Mouse (Mus musculus): ENCODE results near the gene Timm8a2. TPM values are rescaled to one million over a fixed set of nuclear protein-coding genes. Genes with fewer than 3 reads are reported as not detected.

The Timm8a2 gene
- total and polyA plus RNA-seq, 3 experiments = not detected

DNA sequence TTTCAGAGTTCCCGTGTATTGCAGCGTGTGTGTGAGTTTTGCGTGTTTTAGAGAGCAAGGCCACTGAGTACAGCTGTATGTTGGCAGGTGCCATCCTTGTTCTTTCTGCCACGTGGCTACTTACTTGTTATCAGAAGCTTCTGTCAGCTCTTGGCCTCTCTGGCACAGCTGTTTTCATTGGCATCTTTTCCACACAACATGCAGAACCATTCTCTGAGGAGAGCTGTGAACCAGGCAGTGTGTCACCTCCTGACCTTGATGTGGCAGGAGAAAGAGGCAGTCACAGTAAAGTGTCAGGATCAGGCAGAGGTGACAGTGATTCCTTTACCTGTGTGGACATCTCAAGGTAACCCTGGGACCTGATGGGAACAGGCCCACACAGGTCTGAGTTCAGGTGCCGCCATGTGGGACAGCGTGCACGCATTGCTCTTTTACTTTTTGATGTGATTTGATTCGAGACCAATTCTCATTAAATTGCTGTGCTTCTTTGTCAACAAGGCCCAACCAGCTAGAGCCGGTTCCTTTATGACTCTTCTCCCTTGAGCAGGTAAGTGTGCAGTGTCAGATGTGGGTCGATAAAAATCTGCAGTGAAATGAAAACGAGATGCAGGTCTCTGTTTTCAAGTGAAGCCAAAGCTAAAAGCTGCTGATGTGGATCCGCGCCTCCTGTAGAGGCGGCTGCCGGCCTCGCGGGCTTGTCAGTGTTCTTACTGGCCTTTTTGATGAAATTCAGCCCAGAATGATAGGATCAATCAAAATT lies 33.9 kb upstream of the Timm8a2 start:
- Histone ChIP-seq H3K36me3 (replicated peaks in 1 of 2; ENCODE audit: control insufficient read depth in 1 of 2, insufficient read depth in 1 of 2, low read length in 1 of 2) (peaks cover 5 to 68% of the 10 kb centered on the region in 2 experiments), H3K4me3 (replicated peaks in 1 of 3; ENCODE audit: low read depth in 2 of 3, low read length in 2 of 3, poor library complexity in 1 of 3) (no peak overlapping the region), H3K27me3 (replicated peaks) (no peaks in the 10 kb centered on the region), H3K9me3 (replicated peaks; ENCODE audit: low read length) (no peaks in the 10 kb centered on the region), H3K4me2 (ENCODE audit: insufficient read depth, low read depth, poor library complexity, severe bottlenecking) (no peak overlapping the region), H3K27ac (ENCODE audit: insufficient read depth, low read depth) (no peak overlapping the region), H3K9ac (ENCODE audit: insufficient read depth, low read depth) (no peak overlapping the region), H3K4me1 (ENCODE audit: control insufficient read depth in 1 of 2, insufficient read depth in 2 of 2) (peaks cover 8 to 60% of the 10 kb centered on the region in 2 experiments), H3K79me2 (replicated peaks; ENCODE audit: control insufficient read depth, extremely low read depth, insufficient read depth, poor library complexity, severe bottlenecking) (no peaks in the 10 kb centered on the region)
- no peak for DNase-seq (ENCODE audit: extremely low read depth)
- in situ Hi-C loops (cut with MboI; ENCODE audit: low pct_ligation_motif_present, low pct_unique_long_range_greater_than_20kb, low sequenced_read_pairs) (no loop called here), dilution Hi-C loops (cut with MboI; ENCODE audit: extremely low pct_ligation_motif_present, extremely low pct_unique_long_range_greater_than_20kb, low sequenced_read_pairs) (no loop called here)
- TF ChIP-seq NRF1 (IDR thresholded peaks at IDR 0.05; ENCODE audit: low read depth, low read length) (no peak), MEF2A (IDR thresholded peaks at IDR 0.05; ENCODE audit: borderline replicate concordance, low read depth, low read length) (no peak), CTCF (conservative IDR thresholded peaks at IDR 0.05 in 1 of 2, IDR thresholded peaks at IDR 0.05 in 1 of 2; ENCODE audit: low read depth in 2 of 2, low read length in 2 of 2) (no peak), CHD2 (IDR thresholded peaks at IDR 0.05; ENCODE audit: low read length) (no peak), EP300 (IDR thresholded peaks at IDR 0.05; ENCODE audit: low read length) (no peak), JUN (IDR thresholded peaks at IDR 0.05; ENCODE audit: insufficient read depth, low read depth, low read length) (no peak), ZMIZ1 (IDR thresholded peaks at IDR 0.05; ENCODE audit: low read depth, low read length) (no peak), KAT2A (IDR thresholded peaks at IDR 0.05; ENCODE audit: insufficient replicate concordance, low read length) (no peak), MAFK (IDR thresholded peaks at IDR 0.05; ENCODE audit: insufficient replicate concordance, low read length) (no peak), NELFE (IDR thresholded peaks at IDR 0.05; ENCODE audit: low read depth, low read length) (no peak), SIN3A (IDR thresholded peaks at IDR 0.05; ENCODE audit: low read length) (no peak), ZKSCAN1 (IDR thresholded peaks at IDR 0.05; ENCODE audit: borderline replicate concordance, low read depth, low read length) (no peak), PAX5 (IDR thresholded peaks at IDR 0.05; ENCODE audit: low read length) (no peak), CHD1 (IDR thresholded peaks at IDR 0.05; ENCODE audit: low read depth, low read length) (no peak), BHLHE40 (IDR thresholded peaks at IDR 0.05; ENCODE audit: low read depth, low read length) (no peak), GABPA (IDR thresholded peaks at IDR 0.05; ENCODE audit: insufficient replicate concordance, low read depth, low read length) (no peak), USF2 (conservative IDR thresholded peaks at IDR 0.05; ENCODE audit: low read depth, low read length) (no peak), MAX (IDR thresholded peaks at IDR 0.05; ENCODE audit: low read length) (no peak), POLR2AphosphoS2 (IDR thresholded peaks at IDR 0.05; ENCODE audit: low read depth, low read length) (no peak), MYC (IDR thresholded peaks at IDR 0.05; ENCODE audit: low read depth, low read length) (no peak)

DNA sequence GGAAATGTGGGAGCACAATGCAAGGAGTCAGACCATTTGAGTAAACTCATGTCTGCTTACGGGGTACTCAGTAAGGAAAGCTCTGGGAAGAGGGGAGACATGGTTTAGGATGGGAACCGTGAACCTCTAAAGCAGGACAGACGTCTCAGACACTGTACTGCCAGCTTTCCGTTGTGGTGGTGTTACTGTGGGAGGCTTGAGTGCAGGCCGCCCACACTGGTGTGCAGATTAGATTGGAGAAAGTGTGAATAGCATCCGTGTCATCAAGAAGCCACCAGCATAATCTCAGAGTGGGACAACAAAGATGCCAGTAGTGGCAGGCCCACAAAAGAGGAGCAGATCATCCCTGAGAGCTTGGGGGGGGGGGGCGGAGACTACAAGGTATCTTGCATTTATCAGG lies 32.2 kb upstream of the Timm8a2 start:
- H3K4me1 ChIP-seq (ENCODE audit: control insufficient read depth in 1 of 2, insufficient read depth in 2 of 2) = peaks cover 8 to 50% of the 10 kb centered on the region in 2 experiments
- in situ Hi-C loops (cut with MboI; ENCODE audit: low pct_ligation_motif_present, low pct_unique_long_range_greater_than_20kb, low sequenced_read_pairs) = no loop called here
- no peak overlapping the region for H3K4me3 ChIP-seq (replicated peaks in 1 of 3; ENCODE audit: low read depth in 2 of 3, low read length in 2 of 3, poor library complexity in 1 of 3)
- H3K9ac ChIP-seq (ENCODE audit: insufficient read depth, low read depth) = no peak overlapping the region
- no peaks in the 10 kb centered on the region for H3K27me3 ChIP-seq (replicated peaks)
- TF ChIP-seq RCOR1 (conservative IDR thresholded peaks at IDR 0.05; ENCODE audit: low read depth, low read length) = no peak
- TF ChIP-seq MYC (IDR thresholded peaks at IDR 0.05; ENCODE audit: low read depth, low read length) = no peak
- no peak for TF ChIP-seq MAFK (IDR thresholded peaks at IDR 0.05; ENCODE audit: insufficient replicate concordance, low read length)
- no peak for TF ChIP-seq HCFC1 (IDR thresholded peaks at IDR 0.05; ENCODE audit: low read depth, low read length)
- TF ChIP-seq IRF4 (IDR thresholded peaks at IDR 0.05; ENCODE audit: low read depth, low read length) = no peak
- no peak for TF ChIP-seq GABPA (IDR thresholded peaks at IDR 0.05; ENCODE audit: insufficient replicate concordance, low read depth, low read length)
- no peak for TF ChIP-seq JUND (conservative IDR thresholded peaks at IDR 0.05; ENCODE audit: low read depth, low read length)
- H3K9me3 ChIP-seq (replicated peaks; ENCODE audit: low read length) = no peaks in the 10 kb centered on the region
- DNase-seq (ENCODE audit: extremely low read depth) = no peak
- H3K79me2 ChIP-seq (replicated peaks; ENCODE audit: control insufficient read depth, extremely low read depth, insufficient read depth, poor library complexity, severe bottlenecking) = no peaks in the 10 kb centered on the region
- no peak overlapping the region for H3K27ac ChIP-seq (ENCODE audit: insufficient read depth, low read depth)
- dilution Hi-C loops (cut with MboI; ENCODE audit: extremely low pct_ligation_motif_present, extremely low pct_unique_long_range_greater_than_20kb, low sequenced_read_pairs) = no loop called here
- peaks cover 0 to 52% of the 10 kb centered on the region in 2 experiments for H3K36me3 ChIP-seq (replicated peaks in 1 of 2; ENCODE audit: control insufficient read depth in 1 of 2, insufficient read depth in 1 of 2, low read length in 1 of 2)
- no peak overlapping the region for H3K4me2 ChIP-seq (ENCODE audit: insufficient read depth, low read depth, poor library complexity, severe bottlenecking)
